Mouse (Mus musculus): ENCODE measurements around the gene Tnni3k.

GRCm38 (mm10) chr3:155058800-155059448 lies 3.7 kb upstream of the Tnni3k start:
- TF ChIP-seq POLR2A (IDR thresholded peaks at IDR 0.05; ENCODE audit: low read depth, low read length) (no peak), CTCF (IDR thresholded peaks at IDR 0.05; ENCODE audit: borderline replicate concordance, insufficient read depth, low read length) (no peak)
